23 mouse cellular contexts compared by ENCODE assay signal in the genomic region with DNA sequence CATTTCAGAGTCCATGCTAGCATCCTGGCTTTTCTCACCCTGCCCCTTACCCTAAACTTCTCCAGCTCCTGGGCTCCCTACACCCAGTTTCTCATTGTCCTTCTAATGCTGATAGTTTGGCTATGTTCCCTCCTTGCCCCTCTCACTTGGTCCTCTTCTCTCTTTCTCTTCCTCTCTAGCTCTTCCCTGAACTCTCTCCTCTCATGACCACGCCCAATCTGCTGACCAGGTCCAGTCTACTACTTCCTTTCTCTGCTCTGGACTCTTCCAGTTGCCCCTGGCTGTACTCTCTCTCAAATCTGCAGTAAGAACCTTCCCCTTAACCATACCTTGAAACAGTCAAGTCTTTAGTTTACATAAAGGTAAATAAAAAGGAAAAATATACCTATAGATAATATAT. TPM values are rescaled to one million over a fixed set of nuclear protein-coding genes. Genes with fewer than 3 reads are reported as not detected.
DNase-seq lines count a peak whose midpoint lies in the region; ATAC-seq and TF ChIP-seq lines count a peak whose summit lies in the region.
"Had no signal": no experiment of that assay in that cellular context is flagged by ENCODE, and none has a peak within 500 bp of the region (broad histone marks: within the 10 kb centered on the region; RNA-seq: fewer than 3 reads in every experiment).

No protein-coding gene starts in this region.

- 60% methylated on average over 1 of the region's 1 CpGs for WGBS in liver, postnatal 0 days (ENCODE audit: insufficient replicate concordance)

- H3K9ac ChIP-seq in liver, postnatal 0 days (replicated peaks), result no peak overlapping the region
- H3K9ac ChIP-seq: embryonic facial prominence, embryonic 15.5 days; heart, embryonic 15.5 days; hindbrain, embryonic 14.5 days had no signal

- TF ChIP-seq POLR2A in bone marrow macrophage, adult 2 months (IDR thresholded peaks at IDR 0.05; ENCODE audit: borderline replicate concordance, low read depth, low read length), result no peak

- TF ChIP-seq EP300 in liver, postnatal 0 days (IDR thresholded peaks at IDR 0.05; ENCODE audit: low read depth), result no peak

- no peaks in the 10 kb centered on the region for H3K27me3 ChIP-seq in liver, postnatal 0 days (ENCODE audit: insufficient read depth, low read length)
- H3K27me3 ChIP-seq: embryonic facial prominence, embryonic 15.5 days; heart, embryonic 15.5 days had no signal

- no peak overlapping the region for H3K4me3 ChIP-seq in liver, postnatal 0 days (ENCODE audit: low read depth, low read length)
- H3K4me3 ChIP-seq in bone marrow macrophage, adult 2 months (ENCODE audit: insufficient read depth, low read length), result no peak overlapping the region
- H3K4me3 ChIP-seq in brown adipose tissue, adult 24 weeks (ENCODE audit: insufficient read depth, low read depth, low read length), result no peak overlapping the region
- H3K4me3 ChIP-seq: embryonic facial prominence, embryonic 15.5 days; erythroblast, embryonic 14.5 days; forebrain, embryonic 10.5 days; heart, adult 2 months; heart, embryonic 15.5 days; hindbrain, embryonic 10.5 days had no signal

- no peaks in the 10 kb centered on the region for H3K36me3 ChIP-seq in liver, postnatal 0 days (replicated peaks; ENCODE audit: insufficient read depth, low read length)
- H3K36me3 ChIP-seq: embryonic facial prominence, embryonic 15.5 days; forebrain, embryonic 10.5 days; G1E; heart, embryonic 15.5 days; hindbrain, embryonic 10.5 days had no signal

- no peaks in the 10 kb centered on the region for H3K9me3 ChIP-seq in liver, postnatal 0 days (ENCODE audit: low read length)
- H3K9me3 ChIP-seq: embryonic facial prominence, embryonic 15.5 days; forebrain, embryonic 10.5 days; G1E; heart, embryonic 15.5 days; hindbrain, embryonic 10.5 days had no signal

- ATAC-seq in liver, postnatal 0 days, result no peak
- peak; percentile 83 for ATAC-seq in monocyte, adult 5-6 weeks (replicated peaks; ENCODE audit: insufficient number of reproducible peaks, low FRiP score, low TSS enrichment, poor library complexity, severe bottlenecking)
- ATAC-seq: forebrain, embryonic 14.5 days had no signal

- peaks cover 9% of the 10 kb centered on the region for H3K4me1 ChIP-seq in liver, postnatal 0 days (ENCODE audit: insufficient read depth)
- H3K4me1 ChIP-seq in bone marrow macrophage, adult 2 months (ENCODE audit: control insufficient read depth, insufficient read depth, low read length), result peaks cover 32% of the 10 kb centered on the region
- no peaks in the 10 kb centered on the region for H3K4me1 ChIP-seq in brown adipose tissue, adult 24 weeks (ENCODE audit: control insufficient read depth, insufficient read depth, insufficient read length, low read length)
- H3K4me1 ChIP-seq: embryonic facial prominence, embryonic 15.5 days; forebrain, embryonic 10.5 days; heart, embryonic 15.5 days; hindbrain, embryonic 10.5 days had no signal

- DNase-seq in liver, postnatal 0 days, result no peak
- DNase-seq in liver, result no peak
- no peak for DNase-seq in left cerebral cortex, postnatal 4 days
- no peak for DNase-seq in embryo, embryonic 10.5 days (ENCODE audit: low spot score)
- DNase-seq: adrenal gland, postnatal 10 days; cerebellum, adult 2 months; cerebellum, postnatal 10 days; embryo, embryonic 11 days; gastrocnemius, postnatal 10 days; heart, adult 2 months; heart, postnatal 14 days had no signal

- no peak overlapping the region for H3K4me2 ChIP-seq in liver, postnatal 0 days (ENCODE audit: low read depth, low read length)
- H3K4me2 ChIP-seq: embryonic facial prominence, embryonic 15.5 days; heart, embryonic 11.5 days; heart, embryonic 15.5 days; hindbrain, embryonic 14.5 days had no signal

- H3K27ac ChIP-seq in liver, postnatal 0 days (ENCODE audit: low read depth), result 0 out of 2 replicates have a peak overlapping the region, but pooled peaks have one; percentile 34
- H3K27ac ChIP-seq in bone marrow macrophage, adult 2 months (ENCODE audit: insufficient read depth, low read depth, low read length), result peak overlapping the region; percentile 98
- peak overlapping the region; percentile 26 for H3K27ac ChIP-seq in brown adipose tissue, adult 24 weeks (replicated peaks; ENCODE audit: low read depth, low read length)
- H3K27ac ChIP-seq: embryonic facial prominence, embryonic 15.5 days; forebrain, embryonic 10.5 days; heart, adult 2 months; heart, embryonic 15.5 days; hindbrain, embryonic 10.5 days; hindbrain, embryonic 14.5 days had no signal

- intact Hi-C loops in left cerebral cortex, postnatal 4 days (cut with DNase I), result no loop called here

- no peak for TF ChIP-seq CTCF in liver, postnatal 0 days (IDR thresholded peaks at IDR 0.05; ENCODE audit: low read depth)
- no peak for TF ChIP-seq CTCF in bone marrow macrophage, adult 2 months (IDR thresholded peaks at IDR 0.05; ENCODE audit: low read depth, low read length)

RNA-seq across cellular contexts. Expression of a gene that starts 43.7 kb away (rescaled TPM):
- polyA plus RNA-seq in liver, postnatal 0 days (2015; fragmentation: Nextera tagmentation; extraction: Ambion mirVana), result 65.9 and 68.9 TPM in 2 replicates
- 346 and 347 TPM in 2 replicates for polyA plus RNA-seq in bone marrow macrophage, adult 2 months (2012; ENCODE audit: insufficient read depth, insufficient read length, missing spikeins)
- 46.2 and 88.9 TPM in 2 replicates for polyA plus RNA-seq in brown adipose tissue, adult 24 weeks (2012; ENCODE audit: insufficient read depth, insufficient read length, missing spikeins)
- total RNA-seq in monocyte, adult 5-6 weeks (2017), result 1,014 to 1,366 TPM (median 1,192 TPM) in 3 replicates
- total RNA-seq in left cerebral cortex, postnatal 4 days (2021), result 10 to 100 TPM; 12.4 to 12.5 TPM

Comparison
In these comparisons a context has a peak if more than half of its experiments do, and no peak if none do; other contexts are left out.
1. H3K27ac ChIP-seq: peak in every context shown above with its lines; median percentile 98 in bone marrow macrophage, adult 2 months; 34 in liver, postnatal 0 days; 26 in brown adipose tissue, adult 24 weeks.